Mouse (Mus musculus): Measurements from ENCODE around the gene Leprot.

DNA sequence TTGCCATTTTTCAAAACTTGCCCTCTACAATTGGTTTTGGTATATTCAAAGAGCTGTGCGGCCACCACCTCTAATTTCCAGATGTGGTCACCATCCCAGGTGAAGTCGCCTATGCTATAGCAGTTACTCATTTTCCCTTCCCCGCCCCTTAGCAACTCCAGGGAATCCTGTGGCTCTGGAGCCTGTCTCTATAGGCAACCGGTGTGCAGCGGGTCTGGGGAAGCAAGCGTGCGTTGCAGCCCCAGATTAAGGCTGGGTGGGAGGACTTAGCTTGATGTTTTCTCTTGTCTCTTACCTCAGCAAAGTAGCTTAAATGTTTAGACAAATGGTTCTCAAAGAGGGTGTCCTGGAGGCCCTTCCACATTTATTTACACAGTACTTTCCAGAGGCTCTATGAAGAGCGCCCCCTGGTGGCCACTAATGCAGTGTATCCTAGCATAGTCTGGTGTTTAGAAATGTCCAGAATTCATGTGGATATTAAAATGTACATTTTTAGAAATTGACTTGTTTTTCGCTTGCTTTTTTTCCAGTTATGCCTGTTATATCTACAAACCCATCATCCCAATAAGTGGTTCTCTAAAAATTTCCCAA is 16.7 kb downstream of the Leprot start:
- TF ChIP-seq CTCF (IDR thresholded peaks at IDR 0.05; ENCODE audit: low read depth) (peak; percentile 72), EP300 (optimal IDR thresholded peaks at IDR 0.05) (no peak)
